Mouse (Mus musculus) thymus, adult 2 months (tissue): ENCODE measurements around the gene Cckar.

Source experiments
- CTCF ChIP-seq: fragments of 200-500 bp; IDR thresholded peaks from 2 replicates; pipeline ENCODE4 v1.5.1; 2012; ENCODE audit warnings: mild to moderate bottlenecking, control low read depth, low read length, moderate library complexity, borderline replicate concordance; ENCODE audit not compliant: control insufficient read depth, poor library complexity, insufficient read depth; ENCODE audit errors: extremely low read depth
- POLR2A ChIP-seq: fragments of 200-500 bp; IDR thresholded peaks from 2 replicates; pipeline ENCODE4 v1.6.1; 2012; ENCODE audit warnings: mild to moderate bottlenecking, low read length, control low read depth, moderate library complexity; ENCODE audit not compliant: control insufficient read depth, poor library complexity, insufficient read depth; ENCODE audit errors: extremely low read depth

- TF ChIP-seq CTCF (no peak), POLR2A (no peak)
These were observed 10.8 kb downstream of the Cckar start for GRCm38 (mm10) chr5:53696701-53697100.
